Mouse (Mus musculus) adrenal gland, adult 8-10 months (tissue): ENCODE data around the gene Dazap2. TPM values are rescaled to one million over a fixed set of nuclear protein-coding genes. Genes with fewer than 3 reads are reported as not detected.

Experiments used
- microRNA-seq, 2 experiments: library from miRNA; unstranded; fragments of <30 nt; microRNA quantifications; one replicate each; pipeline ENCODE4 v1.2.0; 2022
- total RNA-seq, 4 experiments: library from RNA; stranded (reverse); gene quantifications; 2 replicates each; pipeline ENCODE4 v1.2.4; 2022

Dazap2 gene
- total RNA-seq, 4 experiments from 2014 or later, result 235 to 259 (median 252) TPM

Small RNA genes lying within 50 kb of the gene (microRNA-seq; reads per million reads assigned to microRNA genes)
- gene Mir6961, result 0 reads per million in 2 experiments

Other genes starting within 250 kb of the Dazap2 start
- gene Gm5475, start 193.2 kb upstream of the Dazap2 start, total RNA-seq, result under 1 TPM; 0.09 to 0.28 (median 0.26) TPM
- gene Slc11a2, start 190.3 kb upstream of the Dazap2 start, total RNA-seq, result 100 to 1,000 TPM; 110 to 151 (median 127) TPM
- 100 to 1,000 TPM in 3 of 4 experiments, 10 to 100 TPM in 1; 77.8 to 122 (median 108) TPM for gene Letmd1, start 146.3 kb upstream of the Dazap2 start, total RNA-seq
- gene Csrnp2, start 119.9 kb upstream of the Dazap2 start, total RNA-seq, result 1 to 10 TPM; 5.7 to 8.5 (median 6.7) TPM
- 10 to 100 TPM; 25.6 to 38.0 (median 30.8) TPM for gene Tfcp2, start 63.3 kb upstream of the Dazap2 start, total RNA-seq
- 10 to 100 TPM; 17.1 to 33.5 (median 23.8) TPM for gene Pou6f1, start 15.4 kb upstream of the Dazap2 start, total RNA-seq
- 10 to 100 TPM; 42.7 to 64.0 (median 55.6) TPM for gene Smagp, start 21.6 kb downstream of the Dazap2 start, total RNA-seq
- 1 to 10 TPM; 2.5 to 7.0 (median 3.8) TPM for gene Bin2, start 54.2 kb downstream of the Dazap2 start, total RNA-seq
- gene Cela1, start 72.6 kb downstream of the Dazap2 start, total RNA-seq, result 100 to 1,000 TPM; 107 to 119 (median 115) TPM
- gene Galnt6, start 114.0 kb downstream of the Dazap2 start, total RNA-seq, result 1 to 10 TPM; 5.1 to 7.2 (median 5.8) TPM
- gene Slc4a8, start 146.4 kb downstream of the Dazap2 start, total RNA-seq, result 10 to 100 TPM in 3 of 4 experiments, 1 to 10 TPM in 1; 6.2 to 20.5 (median 11.4) TPM